Mouse (Mus musculus) heart, embryonic 15.5 days (tissue): Measurements from ENCODE around the gene Dync1i2. TPM values are rescaled to one million over a fixed set of nuclear protein-coding genes. Genes with fewer than 3 reads are reported as not detected.

Experiments used
- ATAC-seq: fragments of 200-750 bp; cut with Nextera tagmentation; replicated peaks from 2 replicates; pipeline ENCODE4 v1.8.0; 2017; ENCODE audit warnings: low read depth, moderate TSS enrichment; ENCODE audit not compliant: insufficient number of reproducible peaks, insufficient read depth, low FRiP score
- H3K27ac ChIP-seq: fragments of 300-500 bp; sonication (generic); 2 replicates; pipeline ENCODE4 v1.5.1; 2015; ENCODE audit warnings: mild to moderate bottlenecking, inconsistent platforms
- H3K27me3 ChIP-seq: fragments of 300-500 bp; sonication (generic); 2 replicates; pipeline ENCODE4 v1.6.1; 2015; ENCODE audit warnings: inconsistent platforms
- H3K36me3 ChIP-seq: fragments of 300-500 bp; sonication (generic); 2 replicates; pipeline ENCODE4 v1.6.1; 2015; ENCODE audit warnings: mild to moderate bottlenecking, inconsistent platforms
- H3K4me1 ChIP-seq: fragments of 300-500 bp; sonication (generic); replicated peaks from 2 replicates; pipeline ENCODE4 v1.6.1; 2015; ENCODE audit warnings: inconsistent platforms
- H3K4me2 ChIP-seq: fragments of 300-500 bp; sonication (generic); 2 replicates; pipeline ENCODE4 v1.6.1; 2015; ENCODE audit warnings: inconsistent platforms, mild to moderate bottlenecking, moderate library complexity
- H3K4me3 ChIP-seq: fragments of 300-500 bp; sonication (generic); 2 replicates; pipeline ENCODE4 v1.5.1; 2015; ENCODE audit warnings: mild to moderate bottlenecking, inconsistent platforms
- H3K9ac ChIP-seq: fragments of 300-500 bp; sonication (generic); 2 replicates; pipeline ENCODE4 v1.6.1; 2015; ENCODE audit warnings: mild to moderate bottlenecking, inconsistent platforms
- H3K9me3 ChIP-seq: fragments of 300-500 bp; sonication (generic); replicated peaks from 2 replicates; pipeline ENCODE4 v1.6.1; 2016; ENCODE audit warnings: inconsistent platforms
- WGBS: fragments of 180-500 bp; shearing (Covaris S2); methylation state at CpG from one replicate; pipeline ENCODE4 v1.1.7; 2015; ENCODE audit warnings: mixed read lengths; 5-methylcytosine and 5-hydroxymethylcytosine counted together
- polyA plus RNA-seq: library from polyadenylated mRNA; unstranded; fragments of >200 nt; fragmentation: Nextera tagmentation; extraction: Ambion mirVana; gene quantifications from 2 replicates; pipeline ENCODE4 v1.2.1, GENCODE M21; 2015

The Dync1i2 gene
- polyA plus RNA-seq, 1 experiment from 2014 or later, result 64.0 TPM

- ATAC-seq, result no peak
- H3K9ac ChIP-seq, result no peak overlapping the region
- no peaks in the 10 kb centered on the region for H3K27me3 ChIP-seq
- H3K4me1 ChIP-seq, result peaks cover 7% of the 10 kb centered on the region
- H3K9me3 ChIP-seq, result no peaks in the 10 kb centered on the region
- no peak overlapping the region for H3K4me2 ChIP-seq
- no peak overlapping the region for H3K4me3 ChIP-seq
- WGBS, result 64% methylated on average over 5 of the region's 5 CpGs
- H3K27ac ChIP-seq, result no peak overlapping the region
- H3K36me3 ChIP-seq, result no peaks in the 10 kb centered on the region
Observed at GRCm38 (mm10) chr2:71209041-71209755, 2.3 kb upstream of the Dync1i2 start.

- Histone ChIP-seq H3K4me1 (peaks cover 7% of the 10 kb centered on the region), H3K9ac (no peak overlapping the region), H3K27ac (no peak overlapping the region), H3K4me2 (no peak overlapping the region), H3K36me3 (no peaks in the 10 kb centered on the region), H3K27me3 (no peaks in the 10 kb centered on the region), H3K4me3 (peak overlapping the region; percentile 86; the same call in 1 of the 2 replicates), H3K9me3 (no peaks in the 10 kb centered on the region)
- ATAC-seq, result 0 out of 2 replicates have a peak, but pooled peaks have one; percentile 5
- WGBS, result 90% methylated on average over 2 of the region's 2 CpGs
Observed at GRCm38 (mm10) chr2:71211096-71211495, 410 bp upstream of the Dync1i2 start.

- H3K36me3 ChIP-seq, result no peaks in the 10 kb centered on the region; the same call in 1 of the 2 replicates
- peak overlapping the region; percentile 60 for H3K4me2 ChIP-seq
- no peaks in the 10 kb centered on the region for H3K9me3 ChIP-seq
- no peaks in the 10 kb centered on the region for H3K27me3 ChIP-seq
- peak overlapping the region; percentile 86 for H3K4me3 ChIP-seq
- H3K9ac ChIP-seq, result peak overlapping the region; percentile 91
- H3K27ac ChIP-seq, result peak overlapping the region; percentile 77
- H3K4me1 ChIP-seq, result peaks cover 7% of the 10 kb centered on the region
- no peak for ATAC-seq
- 1% methylated on average over 6 of the region's 6 CpGs for WGBS
Observed at GRCm38 (mm10) chr2:71212360-71212726, 837 bp downstream of the Dync1i2 start.

DNA sequence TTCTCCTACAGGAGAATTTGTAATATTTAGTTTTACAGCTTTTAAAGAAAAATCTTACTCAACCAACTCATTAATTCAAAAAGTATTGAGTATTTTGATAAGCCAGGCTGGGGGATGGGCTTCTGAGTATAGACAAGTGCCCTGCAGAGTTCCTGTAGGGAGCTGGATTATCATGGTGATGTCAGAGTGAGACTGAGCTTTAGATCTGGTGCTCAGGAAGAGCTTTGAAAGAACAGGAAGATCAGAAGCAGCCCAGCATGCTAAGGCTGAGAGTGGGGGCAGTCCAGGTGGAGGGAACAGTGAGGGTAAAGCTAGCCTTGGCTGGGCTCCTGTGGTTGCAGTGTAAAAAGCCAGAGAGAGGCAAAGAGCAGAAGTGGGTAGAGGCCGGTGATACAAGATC lies 9.5 kb downstream of the Dync1i2 start:
- H3K27ac ChIP-seq, result no peak overlapping the region
- no peak overlapping the region for H3K4me2 ChIP-seq
- no peak for ATAC-seq
- H3K27me3 ChIP-seq, result no peaks in the 10 kb centered on the region
- no peak overlapping the region for H3K9ac ChIP-seq
- no peaks in the 10 kb centered on the region for H3K9me3 ChIP-seq
- 90% methylated on average over 1 of the region's 1 CpGs for WGBS
- no peaks in the 10 kb centered on the region for H3K4me1 ChIP-seq
- H3K36me3 ChIP-seq, result peaks cover 60% of the 10 kb centered on the region
- H3K4me3 ChIP-seq, result no peak overlapping the region

- Histone ChIP-seq H3K27me3 (no peaks in the 10 kb centered on the region), H3K36me3 (peaks cover 29% of the 10 kb centered on the region), H3K27ac (no peak overlapping the region), H3K4me2 (no peak overlapping the region), H3K9ac (no peak overlapping the region), H3K4me1 (0 out of 2 replicates have a peak, but pooled peaks cover 2% of the 10 kb centered on the region), H3K4me3 (no peak overlapping the region), H3K9me3 (no peaks in the 10 kb centered on the region)
- WGBS, result 38% methylated on average over 1 of the region's 1 CpGs
- no peak for ATAC-seq
Observed at GRCm38 (mm10) chr2:71227398-71227797, 15.9 kb downstream of the Dync1i2 start.

GRCm38 (mm10) chr2:71229603-71230002 lies 18.1 kb downstream of the Dync1i2 start:
- no peaks in the 10 kb centered on the region for H3K9me3 ChIP-seq
- no peaks in the 10 kb centered on the region for H3K27me3 ChIP-seq
- no peak overlapping the region for H3K9ac ChIP-seq
- 0 out of 2 replicates have a peak, but pooled peaks cover 4% of the 10 kb centered on the region for H3K4me1 ChIP-seq
- WGBS, result 84% methylated on average over 1 of the region's 1 CpGs
- no peak for ATAC-seq
- no peak overlapping the region for H3K4me2 ChIP-seq
- peaks cover 11% of the 10 kb centered on the region for H3K36me3 ChIP-seq
- H3K27ac ChIP-seq, result no peak overlapping the region
- no peak overlapping the region for H3K4me3 ChIP-seq

GRCm38 (mm10) chr2:71231951-71232350 lies 20.4 kb downstream of the Dync1i2 start:
- ATAC-seq, result no peak
- Histone ChIP-seq H3K27ac (no peak overlapping the region), H3K4me2 (no peak overlapping the region), H3K9ac (no peak overlapping the region), H3K9me3 (no peaks in the 10 kb centered on the region), H3K4me3 (no peak overlapping the region), H3K4me1 (0 out of 2 replicates have a peak, but pooled peaks cover 4% of the 10 kb centered on the region), H3K27me3 (no peaks in the 10 kb centered on the region), H3K36me3 (peaks cover 12% of the 10 kb centered on the region)
- 72% methylated on average over 5 of the region's 5 CpGs for WGBS

GRCm38 (mm10) chr2:71232976-71233375 lies 21.5 kb downstream of the Dync1i2 start:
- H3K4me1 ChIP-seq, result 0 out of 2 replicates have a peak, but pooled peaks cover 4% of the 10 kb centered on the region
- H3K9ac ChIP-seq, result no peak overlapping the region
- no peaks in the 10 kb centered on the region for H3K9me3 ChIP-seq
- WGBS, result 77% methylated on average over 2 of the region's 2 CpGs
- ATAC-seq, result no peak
- H3K27me3 ChIP-seq, result no peaks in the 10 kb centered on the region
- no peak overlapping the region for H3K4me2 ChIP-seq
- peaks cover 12% of the 10 kb centered on the region for H3K36me3 ChIP-seq
- H3K4me3 ChIP-seq, result no peak overlapping the region
- H3K27ac ChIP-seq, result no peak overlapping the region

GRCm38 (mm10) chr2:71235420-71235819 lies 23.9 kb downstream of the Dync1i2 start:
- H3K9me3 ChIP-seq, result no peaks in the 10 kb centered on the region
- ATAC-seq, result no peak

DNA sequence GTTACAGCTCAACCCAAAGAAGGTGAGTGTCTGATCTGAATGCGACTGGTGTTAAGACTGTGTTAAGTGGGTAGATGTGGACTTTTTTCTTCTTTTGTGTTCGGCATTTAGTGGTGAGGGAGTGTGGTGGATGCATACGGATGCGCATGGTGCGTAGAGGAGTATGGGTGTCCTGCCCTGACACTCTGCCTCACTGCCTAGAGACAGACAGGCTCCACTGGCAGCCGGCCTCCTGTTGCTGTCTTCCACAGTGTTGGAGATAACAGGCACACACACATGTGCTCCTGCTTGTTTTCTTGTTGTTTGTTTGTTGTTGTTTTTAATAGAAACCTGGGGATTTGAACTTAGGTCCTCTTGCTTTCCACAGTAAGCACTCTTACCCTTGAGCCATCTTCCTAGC lies 24.5 kb downstream of the Dync1i2 start:
- Histone ChIP-seq H3K9ac (no peak overlapping the region), H3K36me3 (peaks cover 9% of the 10 kb centered on the region), H3K27me3 (no peaks in the 10 kb centered on the region), H3K4me1 (0 out of 2 replicates have a peak, but pooled peaks cover 4% of the 10 kb centered on the region), H3K27ac (no peak overlapping the region), H3K9me3 (no peaks in the 10 kb centered on the region), H3K4me2 (no peak overlapping the region), H3K4me3 (no peak overlapping the region)
- ATAC-seq, result no peak
- WGBS, result 94% methylated on average over 6 of the region's 6 CpGs

More at GRCm38 (mm10) chr2:71235420-71235819, 23.9 kb downstream of the Dync1i2 start:
- WGBS, result 82% methylated on average over 4 of the region's 4 CpGs
- Histone ChIP-seq H3K4me1 (0 out of 2 replicates have a peak, but pooled peaks cover 4% of the 10 kb centered on the region), H3K4me3 (no peak overlapping the region), H3K27ac (no peak overlapping the region), H3K36me3 (peaks cover 9% of the 10 kb centered on the region), H3K9ac (no peak overlapping the region), H3K4me2 (no peak overlapping the region), H3K27me3 (no peaks in the 10 kb centered on the region)

GRCm38 (mm10) chr2:71241505-71241904 lies 30.0 kb downstream of the Dync1i2 start:
- no peaks in the 10 kb centered on the region for H3K9me3 ChIP-seq
- H3K27ac ChIP-seq, result no peak overlapping the region
- H3K4me3 ChIP-seq, result no peak overlapping the region
- H3K9ac ChIP-seq, result no peak overlapping the region
- H3K36me3 ChIP-seq, result peaks cover 7% of the 10 kb centered on the region; the same call in 1 of the 2 replicates
- H3K27me3 ChIP-seq, result no peaks in the 10 kb centered on the region
- H3K4me2 ChIP-seq, result no peak overlapping the region
- no peak for ATAC-seq
- 91% methylated on average over 2 of the region's 2 CpGs for WGBS
- no peaks in the 10 kb centered on the region for H3K4me1 ChIP-seq

DNA sequence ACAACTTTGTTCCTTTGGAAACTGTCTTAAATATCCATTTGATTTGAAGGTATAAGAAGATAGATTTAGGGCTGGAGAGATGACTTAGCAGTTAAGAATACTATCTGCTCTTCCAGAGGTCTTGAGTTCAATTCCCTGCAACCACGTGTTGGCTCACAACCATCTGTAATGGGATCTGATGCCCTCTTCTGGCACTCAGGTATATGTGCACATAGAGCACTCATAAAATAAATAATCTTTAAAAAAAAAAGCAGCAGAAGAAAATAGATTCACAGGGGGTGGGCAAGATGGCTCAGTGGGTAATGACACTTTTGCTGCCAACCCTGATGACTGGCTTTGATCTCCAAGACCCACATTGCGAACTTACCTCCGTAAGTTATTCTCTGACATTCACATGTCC lies 30.7 kb downstream of the Dync1i2 start:
- H3K4me2 ChIP-seq, result no peak overlapping the region
- 90% methylated on average over 3 of the region's 3 CpGs for WGBS
- H3K9ac ChIP-seq, result no peak overlapping the region
- H3K36me3 ChIP-seq, result peaks cover 7% of the 10 kb centered on the region; the same call in 1 of the 2 replicates
- no peak for ATAC-seq
- no peaks in the 10 kb centered on the region for H3K27me3 ChIP-seq
- no peak overlapping the region for H3K4me3 ChIP-seq
- H3K4me1 ChIP-seq, result no peaks in the 10 kb centered on the region
- no peak overlapping the region for H3K27ac ChIP-seq
- no peaks in the 10 kb centered on the region for H3K9me3 ChIP-seq
